Mouse (Mus musculus) left cerebral cortex, adult 8-10 months (tissue): ENCODE measurements around the gene Itpr3. TPM values are rescaled to one million over a fixed set of nuclear protein-coding genes. Genes with fewer than 3 reads are reported as not detected.

ENCODE experiments used
- microRNA-seq, 2 experiments: library from miRNA; unstranded; fragments of <30 nt; microRNA quantifications; one replicate each; pipeline ENCODE4 v1.2.0; 2022
- total RNA-seq, 4 experiments: library from RNA; stranded (reverse); gene quantifications; 2 replicates each; pipeline ENCODE4 v1.2.4; 2022

Gene Itpr3
- total RNA-seq, 4 experiments from 2014 or later = 3.7 to 5.3 (median 3.8) TPM

Small RNA genes lying within 50 kb of the gene (microRNA-seq; reads per million reads assigned to microRNA genes)
- gene Mir7677 = 0 reads per million in 2 experiments

Other genes with a start within 250 kb of the Itpr3 start
- not detected for gene Nkx2-5, start 212.3 kb upstream of the Itpr3 start, total RNA-seq
- 1 to 10 TPM; 2.8 to 4.9 (median 3.5) TPM for gene Kifc5b, start 140.2 kb upstream of the Itpr3 start, total RNA-seq
- 10 to 100 TPM; 37.2 to 42.2 (median 38.0) TPM for gene Phf1, start 124.3 kb upstream of the Itpr3 start, total RNA-seq
- 100 to 1,000 TPM in 2 of 4 experiments, 10 to 100 TPM in 2; 86.5 to 102 (median 97.7) TPM for gene Cuta, start 117.7 kb upstream of the Itpr3 start, total RNA-seq
- gene Syngap1, start 116.1 kb upstream of the Itpr3 start, total RNA-seq = 100 to 1,000 TPM; 329 to 367 (median 348) TPM
- 10 to 100 TPM; 13.1 to 15.9 (median 14.7) TPM for gene Zbtb9, start 84.1 kb upstream of the Itpr3 start, total RNA-seq
- 10 to 100 TPM; 12.8 to 17.7 (median 14.5) TPM for gene Bak1, start 28.3 kb upstream of the Itpr3 start, total RNA-seq
- 100 to 1,000 TPM; 226 to 249 (median 237) TPM for gene Uqcc2, start 76.6 kb downstream of the Itpr3 start, total RNA-seq
- 1 to 10 TPM in 3 of 4 experiments, under 1 TPM in 1; 0.74 to 2.6 (median 1.6) TPM for gene Ip6k3, start 110.5 kb downstream of the Itpr3 start, total RNA-seq
- 10 to 100 TPM; 39.0 to 44.9 (median 42.9) TPM for gene Lemd2, start 147.2 kb downstream of the Itpr3 start, total RNA-seq